Mouse (Mus musculus): ENCODE results near the gene Odc1. TPM values are rescaled to one million over a fixed set of nuclear protein-coding genes. Genes with fewer than 3 reads are reported as not detected.

Odc1 gene
- polyA plus RNA-seq, 2 experiments, result 178 to 223 TPM

DNA sequence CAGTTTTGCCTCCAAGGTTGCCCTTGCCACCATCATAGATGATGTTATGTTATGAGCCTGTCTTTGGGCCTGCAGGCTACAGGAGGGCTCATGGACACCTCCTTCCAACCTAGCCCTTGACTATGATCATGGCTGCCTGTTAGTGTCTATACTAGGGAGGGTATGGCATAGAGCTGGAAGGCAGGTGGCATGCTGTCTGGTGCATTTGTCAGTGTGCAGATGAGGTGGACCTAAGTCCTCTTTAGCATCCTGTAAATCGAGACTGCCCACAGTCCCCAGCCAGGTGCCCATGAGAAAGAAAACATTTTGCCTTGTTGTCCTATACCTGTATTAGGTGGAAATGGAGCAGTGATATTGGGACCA is 21.4 kb downstream of the Odc1 start:
- H3K27ac ChIP-seq (replicated peaks; ENCODE audit: low read depth, low read length), result no peak overlapping the region
- H3K9ac ChIP-seq (ENCODE audit: low read depth, low read length, severe bottlenecking), result no peak overlapping the region
- ATAC-seq (ENCODE audit: low FRiP score, low read depth) (no peak), DNase-seq (ENCODE audit: low spot score) (no peak)
- H3K36me3 ChIP-seq (ENCODE audit: control insufficient read depth, insufficient read depth, low read length), result no peaks in the 10 kb centered on the region
- no peak for TF ChIP-seq POLR2A (IDR thresholded peaks at IDR 0.05; ENCODE audit: borderline replicate concordance, extremely low read depth, insufficient read depth, insufficient read length)
- no peak overlapping the region for H3K4me2 ChIP-seq (replicated peaks; ENCODE audit: low read depth, low read length, severe bottlenecking)
- H3K27me3 ChIP-seq (ENCODE audit: control insufficient read depth, insufficient read depth, low read length), result no peaks in the 10 kb centered on the region
- H3K4me1 ChIP-seq (ENCODE audit: control insufficient read depth, insufficient read depth, low read length), result no peaks in the 10 kb centered on the region
- WGBS, result 85% methylated on average over 1 of the region's 1 CpGs
- no peaks in the 10 kb centered on the region for H3K9me3 ChIP-seq (ENCODE audit: control insufficient read depth, low read length)
- no peak overlapping the region for H3K4me3 ChIP-seq (replicated peaks; ENCODE audit: low read length)

DNA sequence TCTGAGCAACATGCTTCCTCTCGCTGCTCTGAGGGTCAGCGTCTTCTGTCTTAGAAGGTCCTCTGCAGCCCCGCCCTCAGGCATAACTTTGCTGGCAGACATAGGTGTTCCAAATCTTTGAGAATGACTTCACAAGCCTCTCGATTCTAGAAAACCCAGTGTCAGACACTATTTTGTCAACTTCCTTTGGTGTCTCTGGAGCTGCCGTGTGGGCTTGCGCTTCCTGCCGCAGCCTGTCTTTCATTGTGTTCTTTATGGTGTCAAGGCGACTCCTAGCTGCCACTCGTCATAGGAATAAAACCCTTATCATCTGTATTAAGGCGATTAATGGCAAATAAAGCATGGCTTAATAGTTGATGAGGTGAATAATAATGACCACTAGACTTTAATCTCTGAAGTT is 24.0 kb downstream of the Odc1 start:
- Histone ChIP-seq H3K27me3 (ENCODE audit: control insufficient read depth, insufficient read depth, low read length) (no peaks in the 10 kb centered on the region), H3K9ac (ENCODE audit: low read depth, low read length, severe bottlenecking) (no peak overlapping the region), H3K4me2 (replicated peaks; ENCODE audit: low read depth, low read length, severe bottlenecking) (no peak overlapping the region), H3K9me3 (ENCODE audit: control insufficient read depth, low read length) (no peaks in the 10 kb centered on the region), H3K27ac (replicated peaks; ENCODE audit: low read depth, low read length) (no peak overlapping the region), H3K4me1 (ENCODE audit: control insufficient read depth, insufficient read depth, low read length) (no peaks in the 10 kb centered on the region), H3K4me3 (replicated peaks; ENCODE audit: low read length) (no peak overlapping the region), H3K36me3 (ENCODE audit: control insufficient read depth, insufficient read depth, low read length) (no peaks in the 10 kb centered on the region)
- no peak for ATAC-seq (ENCODE audit: low FRiP score, low read depth)
- WGBS, result 84% methylated on average over 10 of the region's 10 CpGs
- DNase-seq (ENCODE audit: low spot score), result no peak
- TF ChIP-seq POLR2A (IDR thresholded peaks at IDR 0.05; ENCODE audit: borderline replicate concordance, extremely low read depth, insufficient read depth, insufficient read length), result no peak

DNA sequence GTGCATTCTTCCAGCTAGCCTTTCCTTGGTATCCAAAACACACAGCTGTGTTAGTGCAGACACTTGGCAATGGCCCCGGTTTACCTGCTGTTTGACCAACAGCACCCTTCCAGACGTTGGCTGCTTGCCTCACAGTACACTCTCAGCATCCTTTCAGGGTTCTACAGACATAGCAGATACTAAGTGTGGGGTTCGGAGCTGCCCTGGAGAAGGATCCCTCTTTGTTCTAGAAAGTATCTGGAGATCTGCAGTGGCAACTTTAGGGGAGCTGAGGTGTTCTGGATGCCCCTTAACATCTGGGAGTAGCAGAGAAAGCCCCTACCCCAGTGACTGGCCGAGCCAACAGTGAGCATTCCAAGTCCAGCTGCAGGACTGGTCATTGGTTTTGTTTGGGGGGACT is 30.0 kb downstream of the Odc1 start:
- no peak overlapping the region for H3K9ac ChIP-seq (ENCODE audit: low read depth, low read length, severe bottlenecking)
- H3K36me3 ChIP-seq (ENCODE audit: control insufficient read depth, insufficient read depth, low read length), result no peaks in the 10 kb centered on the region
- no peaks in the 10 kb centered on the region for H3K4me1 ChIP-seq (ENCODE audit: control insufficient read depth, insufficient read depth, low read length)
- ATAC-seq (ENCODE audit: low FRiP score, low read depth), result no peak
- no peak overlapping the region for H3K4me2 ChIP-seq (replicated peaks; ENCODE audit: low read depth, low read length, severe bottlenecking)
- no peaks in the 10 kb centered on the region for H3K27me3 ChIP-seq (ENCODE audit: control insufficient read depth, insufficient read depth, low read length)
- H3K27ac ChIP-seq (replicated peaks; ENCODE audit: low read depth, low read length), result no peak overlapping the region
- no peak for TF ChIP-seq POLR2A (IDR thresholded peaks at IDR 0.05; ENCODE audit: borderline replicate concordance, extremely low read depth, insufficient read depth, insufficient read length)
- 77% methylated on average over 4 of the region's 4 CpGs for WGBS
- no peaks in the 10 kb centered on the region for H3K9me3 ChIP-seq (ENCODE audit: control insufficient read depth, low read length)
- DNase-seq (ENCODE audit: low spot score), result no peak
- H3K4me3 ChIP-seq (replicated peaks; ENCODE audit: low read length), result no peak overlapping the region

DNA sequence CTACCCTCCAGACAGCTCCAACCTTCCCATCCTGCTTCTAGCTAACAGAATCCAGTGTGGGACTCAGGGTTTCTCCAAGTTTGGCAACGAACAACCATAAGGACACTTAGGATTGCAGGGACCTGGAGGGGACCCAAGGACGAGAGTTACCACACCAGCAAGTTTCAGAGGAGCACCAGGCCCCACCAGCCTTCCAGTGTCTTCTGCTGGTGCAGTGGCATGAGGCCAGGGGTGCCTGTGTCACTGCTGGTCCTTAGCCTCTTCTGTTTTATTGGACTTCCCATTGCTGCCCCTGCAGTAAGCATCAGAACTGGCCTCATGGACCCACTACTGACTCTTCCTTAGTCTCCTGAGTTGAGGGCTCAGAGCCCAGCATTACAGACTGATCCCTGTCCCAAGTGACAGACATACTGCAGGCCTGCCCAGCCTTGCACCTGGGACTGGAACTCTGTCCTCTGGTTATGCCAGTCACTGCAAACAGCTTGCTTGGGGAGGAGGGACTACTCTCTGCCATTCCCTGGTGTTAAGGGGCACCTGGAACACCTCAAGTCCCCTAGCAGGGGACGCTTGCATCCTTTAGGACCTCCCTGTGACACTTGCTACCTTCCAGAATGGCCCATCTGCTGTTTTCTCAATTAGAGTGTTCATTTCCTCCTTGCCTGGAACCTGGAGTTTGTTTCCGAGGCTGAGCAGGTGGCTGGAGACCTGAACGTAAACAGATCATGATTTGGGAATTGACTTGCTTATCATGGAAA is 30.7 kb downstream of the Odc1 start:
- 42% methylated on average over 5 of the region's 5 CpGs for WGBS
- Histone ChIP-seq H3K27me3 (ENCODE audit: control insufficient read depth, insufficient read depth, low read length) (no peaks in the 10 kb centered on the region), H3K27ac (replicated peaks; ENCODE audit: low read depth, low read length) (no peak overlapping the region), H3K4me1 (ENCODE audit: control insufficient read depth, insufficient read depth, low read length) (no peaks in the 10 kb centered on the region), H3K9me3 (ENCODE audit: control insufficient read depth, low read length) (no peaks in the 10 kb centered on the region), H3K36me3 (ENCODE audit: control insufficient read depth, insufficient read depth, low read length) (no peaks in the 10 kb centered on the region), H3K4me3 (replicated peaks; ENCODE audit: low read length) (no peak overlapping the region), H3K4me2 (replicated peaks; ENCODE audit: low read depth, low read length, severe bottlenecking) (no peak overlapping the region), H3K9ac (ENCODE audit: low read depth, low read length, severe bottlenecking) (no peak overlapping the region)
- TF ChIP-seq POLR2A (IDR thresholded peaks at IDR 0.05; ENCODE audit: borderline replicate concordance, extremely low read depth, insufficient read depth, insufficient read length), result no peak
- DNase-seq (ENCODE audit: low spot score) (no peak), ATAC-seq (ENCODE audit: low FRiP score, low read depth) (no peak)

DNA sequence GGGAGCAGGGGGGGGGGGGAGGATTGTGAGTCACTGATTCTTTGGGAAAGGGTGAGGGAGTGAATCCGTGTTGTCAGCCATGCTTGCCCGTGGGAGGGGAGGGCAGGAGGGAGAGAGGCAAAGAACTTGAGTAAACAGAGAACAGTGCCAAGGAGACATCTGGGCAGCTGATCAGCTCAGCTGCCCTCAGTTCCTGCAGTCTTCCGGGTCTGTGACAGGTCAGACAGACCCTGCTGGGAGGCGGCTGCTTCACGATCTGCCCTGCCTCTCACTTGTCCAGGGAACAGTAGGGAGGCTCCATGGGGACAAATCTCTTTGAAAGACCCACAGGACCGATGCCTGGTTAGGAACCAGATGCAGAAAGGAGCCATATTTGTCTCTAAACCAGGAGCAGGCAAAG is 31.4 kb downstream of the Odc1 start:
- H3K27ac ChIP-seq (replicated peaks; ENCODE audit: low read depth, low read length), result no peak overlapping the region
- 11% methylated on average over 6 of the region's 6 CpGs for WGBS
- no peaks in the 10 kb centered on the region for H3K36me3 ChIP-seq (ENCODE audit: control insufficient read depth, insufficient read depth, low read length)
- no peak overlapping the region for H3K4me3 ChIP-seq (replicated peaks; ENCODE audit: low read length)
- no peak for ATAC-seq (ENCODE audit: low FRiP score, low read depth)
- no peaks in the 10 kb centered on the region for H3K9me3 ChIP-seq (ENCODE audit: control insufficient read depth, low read length)
- no peak for TF ChIP-seq POLR2A (IDR thresholded peaks at IDR 0.05; ENCODE audit: borderline replicate concordance, extremely low read depth, insufficient read depth, insufficient read length)
- no peaks in the 10 kb centered on the region for H3K27me3 ChIP-seq (ENCODE audit: control insufficient read depth, insufficient read depth, low read length)
- no peak overlapping the region for H3K4me2 ChIP-seq (replicated peaks; ENCODE audit: low read depth, low read length, severe bottlenecking)
- no peaks in the 10 kb centered on the region for H3K4me1 ChIP-seq (ENCODE audit: control insufficient read depth, insufficient read depth, low read length)
- H3K9ac ChIP-seq (ENCODE audit: low read depth, low read length, severe bottlenecking), result no peak overlapping the region
- no peak for DNase-seq (ENCODE audit: low spot score)
